Mouse (Mus musculus) cerebellum, adult 18-20 months (tissue): ENCODE measurements around the gene Fitm1.

ENCODE experiments used
- DNase-seq, 2 experiments: peaks; one replicate each; pipeline ENCODE4 v3.0.0; 2021

Gene Fitm1

GRCm38 (mm10) chr14:55575302-55575701 lies at the start of gene Fitm1:
Gene Fitm1, plus strand, starts transcription at chr14:55575617.
- DNase-seq = no peak

- DNase-seq = no peak
These were observed 48.7 kb upstream of the Fitm1 start for GRCm38 (mm10) chr14:55526674-55527073.

- peak; percentile 33 to 41 for DNase-seq
These were observed 47.5 kb upstream of the Fitm1 start for GRCm38 (mm10) chr14:55527940-55528339.

GRCm38 (mm10) chr14:55536116-55536745 lies 39.2 kb upstream of the Fitm1 start:
- DNase-seq = peak; percentile 25 to 29

GRCm38 (mm10) chr14:55540067-55540786 lies 35.2 kb upstream of the Fitm1 start, which contains the start of gene Pck2:
Gene Pck2, plus strand, starts transcription at chr14:55540266.
- DNase-seq = peak; percentile 87 to 93

GRCm38 (mm10) chr14:55540787-55541321 lies 34.6 kb upstream of the Fitm1 start:
- peak; percentile 82 to 84 for DNase-seq

GRCm38 (mm10) chr14:55542268-55542667 lies 33.1 kb upstream of the Fitm1 start:
- no peak for DNase-seq

- DNase-seq = peak; percentile 30 to 51
These were observed 31.1 kb upstream of the Fitm1 start for GRCm38 (mm10) chr14:55544334-55544733.

- peak; percentile 23 to 27 for DNase-seq
These were observed 25.2 kb upstream of the Fitm1 start for GRCm38 (mm10) chr14:55550191-55550590.

GRCm38 (mm10) chr14:55551347-55551746 lies 24.1 kb upstream of the Fitm1 start:
- DNase-seq = no peak

- no peak for DNase-seq
These were observed 23.6 kb upstream of the Fitm1 start for GRCm38 (mm10) chr14:55551794-55552193.

GRCm38 (mm10) chr14:55554635-55555034 lies 20.8 kb upstream of the Fitm1 start:
- no peak for DNase-seq

- no peak for DNase-seq
These were observed 19.6 kb upstream of the Fitm1 start for GRCm38 (mm10) chr14:55555788-55556187.

GRCm38 (mm10) chr14:55557003-55557402 lies 18.4 kb upstream of the Fitm1 start:
- DNase-seq = peak; percentile 78 to 82

GRCm38 (mm10) chr14:55557587-55557986 lies 17.8 kb upstream of the Fitm1 start:
- DNase-seq = no peak

GRCm38 (mm10) chr14:55558740-55559448 lies 16.5 kb upstream of the Fitm1 start:
- DNase-seq = no peak

GRCm38 (mm10) chr14:55559799-55560201 lies 15.6 kb upstream of the Fitm1 start, which contains the start of gene Dcaf11:
Gene Dcaf11, plus strand, starts transcription at chr14:55560006.
- peak; percentile 92 to 94 for DNase-seq

GRCm38 (mm10) chr14:55560202-55561073 lies 15.0 kb upstream of the Fitm1 start, which contains the start of gene A730061H03Rik:
Gene A730061H03Rik, minus strand, starts transcription at chr14:55560406.
- peak; percentile 96 to 100 for DNase-seq

GRCm38 (mm10) chr14:55561860-55562259 lies 13.6 kb upstream of the Fitm1 start:
- no peak for DNase-seq

- no peak for DNase-seq
These were observed 12.2 kb upstream of the Fitm1 start for GRCm38 (mm10) chr14:55563249-55563648.

GRCm38 (mm10) chr14:55565748-55566147 lies 9.7 kb upstream of the Fitm1 start:
- DNase-seq = no peak

GRCm38 (mm10) chr14:55567496-55567895 lies 7.9 kb upstream of the Fitm1 start:
- no peak for DNase-seq
